Mouse (Mus musculus) cerebellum, postnatal 14 days (tissue): ENCODE data around the gene Runx2.

Source experiments
- DNase-seq, 2 experiments: peaks; one replicate each; pipeline ENCODE4 v3.0.0; 2021; ENCODE audit warnings: mixed read lengths in 2 of 2

The Runx2 gene

DNA sequence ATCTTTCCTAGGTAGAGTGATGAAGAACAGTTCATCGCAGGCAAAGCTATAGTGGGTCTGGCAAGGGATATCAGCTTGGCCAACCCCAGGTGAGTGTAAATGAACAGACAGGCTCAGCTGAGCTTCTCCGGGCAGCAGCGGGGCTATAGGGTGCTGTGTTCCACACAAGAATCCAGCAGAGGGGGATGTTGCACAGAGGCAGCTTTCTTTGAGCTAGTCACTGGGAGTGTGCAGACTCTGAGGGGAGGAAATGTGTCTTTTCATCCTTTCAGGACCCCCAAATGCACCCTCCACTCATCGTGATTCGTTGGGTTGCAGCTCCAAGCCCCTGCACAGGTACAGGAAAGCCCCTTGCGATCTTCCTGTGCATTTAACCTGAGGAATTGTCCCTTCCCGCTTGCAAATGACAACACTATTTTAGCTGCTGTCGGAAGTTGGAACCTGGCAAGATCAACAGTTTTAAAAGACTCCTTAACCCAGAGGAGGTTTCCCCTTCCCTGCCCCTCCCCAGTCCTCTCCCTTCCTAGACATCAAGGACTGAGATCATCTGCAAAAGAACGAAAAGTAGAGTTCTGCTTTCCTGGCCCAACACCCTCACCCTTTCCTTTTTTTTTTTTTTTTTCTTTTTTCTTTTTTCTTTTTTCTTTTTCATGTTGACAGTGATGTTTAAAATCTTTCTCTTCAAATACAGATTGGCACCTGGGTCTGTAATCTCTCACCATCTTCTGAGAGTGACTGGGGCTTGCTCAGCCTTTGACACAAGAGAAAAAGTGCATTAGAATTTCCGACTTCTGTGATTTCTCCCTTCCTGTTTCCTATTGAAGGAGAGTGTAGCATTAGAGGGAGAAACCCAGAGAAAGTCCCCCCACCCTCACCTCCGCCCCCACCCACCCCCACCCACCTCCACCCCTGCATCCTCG is 358.7 kb downstream of the Runx2 start:
- DNase-seq, result peak; percentile 81 to 84

DNA sequence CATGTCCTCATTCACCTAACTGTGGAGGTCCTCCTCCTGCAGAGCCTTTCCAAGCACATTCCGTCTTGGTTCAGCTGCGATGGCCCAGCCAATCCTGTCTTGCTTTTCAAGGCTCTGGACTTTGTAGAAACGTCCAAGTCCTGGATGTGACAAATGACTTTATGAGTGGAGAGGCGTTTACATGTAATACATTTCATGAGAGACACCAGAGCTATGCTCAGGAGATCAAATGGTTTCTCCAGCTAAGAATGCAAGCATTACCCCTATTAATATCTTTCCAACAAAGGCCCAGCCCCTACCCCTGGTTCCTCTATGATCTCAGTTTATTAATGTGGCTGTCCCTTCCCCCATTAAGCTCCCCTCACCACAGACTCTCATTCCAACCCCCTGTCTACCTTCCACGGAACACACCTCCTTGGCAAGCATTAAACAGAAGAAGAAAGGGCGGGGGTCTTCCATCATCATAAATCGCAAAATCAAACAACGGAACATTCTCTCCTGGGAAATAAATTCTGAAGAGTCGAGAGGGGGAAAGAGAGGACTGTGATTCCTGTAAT is 364.6 kb downstream of the Runx2 start:
- DNase-seq, result no peak
